Mouse (Mus musculus) left cerebral cortex, postnatal 4 days (tissue): ENCODE results near the gene Trpc1. TPM values are rescaled to one million over a fixed set of nuclear protein-coding genes. Genes with fewer than 3 reads are reported as not detected.

ENCODE experiments used
- DNase-seq: peaks from one replicate; pipeline ENCODE4 v3.0.0-alpha.2; 2022
- intact Hi-C: fragments of 180-260 bp; cut with DNase I; formaldehyde crosslinking; loops from one replicate; pipeline ENCODE4 v1.15.1; 2025
- total RNA-seq, 2 experiments: library from RNA; stranded (reverse); gene quantifications; 2 replicates each; pipeline ENCODE4 v1.2.3; 2021

Gene Trpc1
- total RNA-seq, 2 experiments from 2014 or later = 33.7 to 35.9 TPM

DNA sequence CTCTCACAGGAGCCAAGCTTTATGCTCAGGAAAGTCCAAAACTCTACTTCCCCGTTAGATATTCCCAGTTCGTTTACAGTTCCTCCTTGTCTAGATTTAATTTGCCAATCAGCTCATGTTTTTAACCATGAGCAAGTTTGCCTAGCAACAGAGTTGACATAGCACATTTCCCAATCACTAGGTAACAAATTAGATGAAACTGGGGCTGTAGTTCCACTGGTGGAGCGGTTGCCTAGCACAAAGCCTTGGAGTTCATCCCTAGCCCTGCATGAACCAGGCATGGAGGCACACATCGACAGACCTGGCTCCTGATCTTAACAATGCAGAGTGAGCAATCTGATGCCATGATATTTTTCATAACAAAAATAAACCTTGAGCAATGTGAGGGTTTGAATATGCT lies 50.9 kb downstream of the Trpc1 start:
- no peak for DNase-seq
- intact Hi-C loops = loop anchor here (10.0 kb wide), 1 partner anchor 174 kb away; no protein-coding TSS in a partner anchor

- DNase-seq = peak; percentile 40
- intact Hi-C loops = loop anchor here (10.0 kb wide), 1 partner anchor 173 kb away; no protein-coding TSS in a partner anchor
Observed at GRCm38 (mm10) chr9:95697808-95698207, 52.4 kb downstream of the Trpc1 start.

DNA sequence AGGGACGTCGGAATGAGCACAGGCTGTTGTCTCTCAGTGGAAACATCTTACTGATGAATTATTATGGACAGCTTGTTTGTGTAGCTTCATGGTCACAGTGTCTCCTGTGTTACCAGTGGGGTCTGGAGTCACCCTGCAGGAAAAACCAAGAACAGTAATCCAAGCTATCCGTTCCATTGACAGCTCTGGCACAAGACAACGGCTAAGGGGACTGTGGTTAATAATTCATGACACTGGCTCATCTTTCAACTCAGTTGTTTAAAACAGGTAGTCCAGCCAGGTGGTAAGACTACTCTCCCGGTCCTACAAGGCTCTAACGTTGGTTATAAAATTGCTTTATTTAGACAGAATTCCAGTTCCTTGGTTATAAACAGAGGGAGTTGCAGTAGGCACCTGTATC lies 53.6 kb downstream of the Trpc1 start:
- intact Hi-C loops = loop anchor here (10.0 kb wide), 1 partner anchor 172 kb away; no protein-coding TSS in a partner anchor

GRCm38 (mm10) chr9:95695023-95695422 lies 55.2 kb downstream of the Trpc1 start:
- DNase-seq = no peak
- intact Hi-C loops = loop anchor here (10.0 kb wide), 1 partner anchor 170 kb away; no protein-coding TSS in a partner anchor

More for the DNA sequence above, 53.6 kb downstream of the Trpc1 start:
- DNase-seq = no peak

DNA sequence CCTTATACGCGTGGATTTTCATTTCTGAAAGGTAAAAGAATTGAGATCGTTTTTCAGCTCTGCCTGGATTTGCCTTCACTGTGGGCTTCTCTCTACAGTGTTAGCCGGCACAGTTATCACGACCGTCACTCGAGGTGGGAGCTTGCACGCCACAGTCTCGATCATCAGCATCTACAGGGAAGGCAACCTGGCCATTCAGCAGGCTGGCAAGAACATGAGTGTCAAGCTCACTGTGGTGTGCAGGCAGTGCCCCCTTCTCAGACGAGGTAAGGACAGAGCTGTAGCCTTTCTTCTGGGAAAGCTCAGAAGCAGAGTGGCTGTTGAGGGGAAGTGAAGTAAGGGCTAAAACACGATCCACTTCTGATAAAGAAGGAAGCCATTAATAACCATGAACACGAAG lies 55.6 kb downstream of the Trpc1 start:
- intact Hi-C loops = loop anchor here (10.0 kb wide), 1 partner anchor 170 kb away; no protein-coding TSS in a partner anchor

DNA sequence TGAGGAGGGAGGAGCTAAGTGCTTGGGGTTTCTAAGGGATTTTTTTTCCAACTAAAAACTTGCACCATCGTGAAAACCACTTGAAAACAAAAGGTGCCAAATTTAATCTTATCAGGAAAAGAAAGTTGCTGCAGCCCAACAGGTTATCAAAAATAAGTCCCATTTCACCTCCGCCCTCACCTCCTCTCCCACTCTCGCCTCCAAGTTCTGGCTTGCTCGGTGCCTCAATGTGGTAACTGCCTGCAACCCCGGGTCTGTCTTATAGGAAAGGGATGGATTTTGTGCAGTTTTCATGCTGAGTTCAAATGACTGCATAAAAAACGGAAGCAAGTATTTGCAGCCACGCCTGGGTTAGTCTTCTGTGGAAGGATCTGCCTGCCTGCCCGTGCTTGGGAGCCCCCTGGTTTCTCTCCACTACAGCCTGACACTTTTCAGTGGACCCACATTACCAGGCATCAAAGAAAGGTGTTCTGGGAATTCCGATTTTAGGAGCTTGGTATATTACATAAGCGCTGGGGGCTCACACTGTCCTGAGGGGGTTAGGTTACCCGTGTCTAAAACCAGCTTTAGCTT lies 56.6 kb downstream of the Trpc1 start:
- intact Hi-C loops = loop anchor here (10.0 kb wide), 1 partner anchor 169 kb away; no protein-coding TSS in a partner anchor
- DNase-seq = no peak

More for the DNA sequence above, 55.6 kb downstream of the Trpc1 start:
- no peak for DNase-seq

DNA sequence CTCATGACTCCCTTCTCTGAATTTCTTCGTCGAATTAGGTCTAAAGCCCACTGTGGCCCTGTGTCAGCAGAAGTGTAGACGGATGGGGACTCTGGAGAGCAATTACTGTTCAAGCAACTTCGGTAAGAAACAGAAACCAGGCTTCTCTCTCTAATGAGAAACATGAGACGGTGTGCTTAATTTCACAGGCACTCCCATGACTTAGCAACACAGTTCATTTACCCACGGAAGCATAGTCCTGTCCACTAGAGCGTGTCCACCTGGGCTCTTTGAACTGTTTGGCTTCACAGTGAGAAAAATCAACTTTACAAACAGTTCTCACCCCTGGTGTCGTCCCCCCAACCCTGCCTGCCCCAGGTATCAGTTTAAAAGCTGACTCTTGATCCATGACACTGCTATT lies 57.4 kb downstream of the Trpc1 start:
- intact Hi-C loops = loop anchor here (10.0 kb wide), 1 partner anchor 168 kb away; no protein-coding TSS in a partner anchor
- DNase-seq = no peak

- DNase-seq = peak; percentile 34
- intact Hi-C loops = no loop called here
Observed at GRCm38 (mm10) chr9:95688064-95688463, 62.1 kb downstream of the Trpc1 start.

GRCm38 (mm10) chr9:95685660-95686440 lies 64.3 kb downstream of the Trpc1 start:
- DNase-seq = no peak
- intact Hi-C loops = no loop called here

GRCm38 (mm10) chr9:95680691-95681090 lies 69.5 kb downstream of the Trpc1 start:
- DNase-seq = no peak
- intact Hi-C loops = no loop called here

DNA sequence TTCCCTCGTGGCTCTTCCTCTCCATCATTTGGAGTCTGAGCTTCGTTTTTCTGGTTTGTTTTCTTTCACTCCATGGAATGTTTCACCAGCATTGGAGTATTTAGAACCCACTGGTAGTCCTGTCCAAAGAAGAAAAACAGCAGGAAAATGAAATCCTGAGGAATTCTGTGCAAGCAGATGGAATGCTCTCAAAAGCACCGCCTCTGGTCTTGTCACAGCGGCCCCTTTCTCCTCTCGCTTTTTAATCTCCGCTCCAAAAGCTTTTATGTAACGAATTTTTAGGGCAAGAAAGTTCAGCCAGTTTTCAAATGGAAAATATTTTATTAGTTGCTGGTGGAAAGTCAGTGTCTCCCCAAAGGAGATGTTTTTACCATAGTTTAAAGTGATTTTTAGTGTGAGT lies 70.2 kb downstream of the Trpc1 start:
- intact Hi-C loops = no loop called here
- no peak for DNase-seq

DNA sequence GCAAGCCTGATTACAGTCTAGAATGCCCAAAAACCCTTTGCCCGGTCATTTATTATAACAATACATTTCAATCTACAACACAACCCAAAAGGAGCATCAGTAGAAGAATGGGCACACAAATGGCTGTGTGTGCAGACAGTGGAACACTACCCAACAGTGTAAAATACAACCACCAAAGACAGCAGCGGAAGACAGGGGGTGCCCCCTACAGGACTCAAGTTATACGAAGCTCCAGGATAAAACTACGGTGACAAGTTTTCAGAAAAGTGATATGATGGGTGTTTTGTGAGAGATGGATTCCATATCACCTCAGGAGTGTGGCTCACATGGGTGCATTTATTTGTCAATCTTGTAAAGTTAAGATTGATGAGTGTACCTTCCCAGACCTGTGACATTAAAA lies 74.2 kb downstream of the Trpc1 start:
- intact Hi-C loops = no loop called here
- no peak for DNase-seq

DNA sequence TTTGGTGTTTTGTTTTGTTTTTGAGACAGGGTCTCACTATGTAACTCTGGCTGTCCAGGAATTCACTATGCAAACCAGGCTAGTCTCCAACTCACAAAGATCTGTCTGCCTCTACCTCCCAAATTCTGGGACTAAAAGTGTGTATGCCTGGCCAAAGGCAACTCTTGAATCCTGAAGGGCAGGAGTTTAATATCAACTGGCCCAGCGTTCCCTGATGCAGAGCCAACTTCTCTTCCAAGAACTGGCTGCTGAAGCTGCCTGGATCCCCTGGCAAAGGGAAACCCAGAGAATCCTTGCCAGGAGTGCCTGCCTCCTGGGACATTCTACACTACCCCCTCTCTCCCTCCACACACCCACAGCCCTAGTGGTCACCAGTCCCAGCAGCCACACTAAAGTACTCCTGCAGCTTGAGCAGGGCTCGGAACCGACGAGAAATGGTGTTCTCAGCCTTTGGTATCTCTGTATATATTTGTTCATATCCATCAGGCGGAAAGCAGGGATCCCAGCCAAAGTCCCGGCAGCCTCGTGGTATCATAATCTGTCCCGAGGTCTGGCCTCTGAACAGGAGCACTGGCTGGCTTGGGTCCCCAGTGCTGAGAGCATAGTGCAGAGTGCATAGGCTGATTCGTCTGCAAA lies 75.0 kb downstream of the Trpc1 start:
- peak; percentile 85 for DNase-seq
- intact Hi-C loops = no loop called here

- intact Hi-C loops = no loop called here
- no peak for DNase-seq
Observed at GRCm38 (mm10) chr9:95672760-95673159, 77.4 kb downstream of the Trpc1 start.

- no peak for DNase-seq
- intact Hi-C loops = no loop called here
Observed at GRCm38 (mm10) chr9:95672331-95672730, 77.8 kb downstream of the Trpc1 start.

DNA sequence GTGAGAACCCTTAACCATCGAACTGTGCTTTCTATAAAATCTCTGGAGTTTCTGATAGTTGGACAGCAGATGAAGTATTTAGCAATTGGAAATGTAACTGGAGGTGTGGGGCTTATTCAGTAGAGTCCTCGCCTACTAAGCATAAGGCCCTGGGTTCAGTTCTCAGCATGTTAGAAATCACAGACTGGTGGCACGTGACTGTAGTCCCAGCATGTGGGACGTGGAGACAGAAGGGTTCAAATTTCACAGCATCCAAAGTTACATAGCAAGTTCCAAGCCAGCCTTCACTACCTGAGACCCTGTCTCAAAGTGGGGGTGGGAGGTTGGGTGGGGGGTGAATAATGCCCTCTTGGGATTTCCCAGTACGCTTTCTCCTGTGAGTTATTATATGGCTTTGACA lies 81.9 kb downstream of the Trpc1 start:
- intact Hi-C loops = no loop called here
- DNase-seq = no peak

GRCm38 (mm10) chr9:95667836-95668235 lies 82.3 kb downstream of the Trpc1 start:
- DNase-seq = peak; percentile 90
- intact Hi-C loops = no loop called here

DNA sequence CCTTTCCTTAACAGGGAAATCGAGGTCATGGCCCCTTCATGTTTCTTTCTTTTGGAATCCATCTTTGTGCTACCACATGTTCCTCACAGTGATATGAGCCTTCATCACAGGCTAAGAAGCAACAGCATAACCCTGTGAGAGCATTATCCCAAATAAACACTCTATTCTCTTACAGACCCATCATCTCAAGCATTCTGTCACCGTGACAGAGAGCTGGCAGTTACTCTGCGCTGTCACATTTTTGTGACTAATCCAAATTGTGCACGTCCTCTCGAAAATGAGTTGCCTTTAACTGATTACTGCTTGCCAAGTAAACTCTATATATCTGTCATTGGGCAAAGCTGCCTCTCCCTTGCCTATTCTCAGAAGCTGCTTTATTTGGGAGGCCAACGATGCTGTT lies 84.3 kb downstream of the Trpc1 start:
- no peak for DNase-seq
- intact Hi-C loops = no loop called here

- DNase-seq = peak; percentile 30
- intact Hi-C loops = no loop called here
Observed at GRCm38 (mm10) chr9:95664290-95664989, 85.7 kb downstream of the Trpc1 start.

DNA sequence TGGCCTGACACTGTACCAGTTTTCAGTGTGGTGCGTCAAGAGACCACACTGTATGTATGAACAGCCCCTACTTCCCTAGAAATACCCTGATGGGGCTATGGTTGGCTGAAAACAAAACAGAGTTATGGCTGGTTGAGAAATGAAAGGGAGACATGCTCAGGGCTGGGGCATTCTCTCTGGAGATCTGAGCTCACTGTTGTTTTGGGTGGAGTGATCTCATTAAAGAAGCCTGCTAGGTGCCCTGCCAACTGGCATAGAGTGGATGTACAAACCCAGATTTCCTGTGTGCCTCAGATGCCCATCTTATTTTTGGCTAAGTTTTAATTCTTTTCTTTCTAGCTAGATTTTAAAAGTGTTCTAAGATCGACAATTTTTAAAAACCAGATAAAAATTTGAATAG lies 92.2 kb downstream of the Trpc1 start:
- intact Hi-C loops = no loop called here
- DNase-seq = no peak
